Mouse (Mus musculus): Measurements from ENCODE around the gene Cdh4. TPM values are rescaled to one million over a fixed set of nuclear protein-coding genes. Genes with fewer than 3 reads are reported as not detected.

Cdh4 gene
- polyA plus RNA-seq, 1 experiment from 2014 or later, result 22.6 TPM

DNA sequence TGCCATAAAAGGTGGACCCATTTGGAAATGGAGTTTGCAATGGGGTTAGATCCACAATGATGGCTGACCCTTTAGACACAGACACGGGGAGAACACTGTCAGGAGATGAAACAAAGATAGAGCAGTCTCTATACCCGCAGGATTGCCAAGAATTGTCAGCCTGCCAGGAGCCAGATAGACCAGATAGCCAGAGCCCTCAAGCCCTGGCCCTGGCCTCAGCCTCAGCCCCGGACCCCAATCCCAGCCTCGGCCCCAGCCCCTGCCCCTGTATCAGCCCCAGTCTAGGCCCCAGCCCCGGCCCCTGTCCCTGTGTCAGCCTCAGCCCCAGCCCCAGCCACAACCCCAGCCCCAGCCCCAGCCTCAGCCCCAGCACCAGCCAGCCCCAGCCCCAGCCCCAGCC, 345.6 kb downstream of the Cdh4 start:
- Histone ChIP-seq H3K4me2 (replicated peaks) (no peak overlapping the region; the same call in 1 of the 2 replicates), H3K4me1 (peaks cover 19% of the 10 kb centered on the region), H3K27me3 (replicated peaks) (no peaks in the 10 kb centered on the region), H3K4me3 (no peak overlapping the region), H3K9me3 (no peaks in the 10 kb centered on the region), H3K36me3 (no peaks in the 10 kb centered on the region), H3K9ac (no peak overlapping the region), H3K27ac (no peak overlapping the region)
- 71% methylated on average over 5 of the region's 5 CpGs for WGBS
- peak; percentile 17; the same call in 1 of the 2 replicates for ATAC-seq (ENCODE audit: low FRiP score, low read depth)

DNA sequence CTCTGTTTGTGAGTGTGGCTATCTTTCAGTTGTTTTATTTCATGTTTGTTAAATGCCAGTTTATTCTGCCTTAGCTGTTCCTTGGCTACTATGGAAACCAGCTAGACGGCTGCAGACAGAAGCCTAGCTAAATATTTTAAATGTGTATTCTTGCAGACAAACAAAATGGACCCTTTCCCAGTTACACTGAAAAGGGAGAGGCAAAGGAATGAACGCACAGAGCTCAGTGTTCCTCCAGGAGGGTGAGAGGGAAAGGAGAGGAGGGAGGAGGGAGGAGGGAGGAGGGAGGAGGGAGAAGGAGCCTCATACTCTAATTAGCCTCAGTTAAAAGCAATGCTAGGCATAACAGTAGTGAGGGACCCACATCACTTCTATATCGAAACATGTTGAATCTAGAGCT, 348.5 kb downstream of the Cdh4 start:
- H3K9ac ChIP-seq, result no peak overlapping the region
- no peak overlapping the region for H3K4me3 ChIP-seq
- no peak overlapping the region for H3K27ac ChIP-seq
- WGBS, result 63% methylated on average over 3 of the region's 3 CpGs
- peaks cover 22% of the 10 kb centered on the region for H3K4me1 ChIP-seq
- no peak for ATAC-seq (ENCODE audit: low FRiP score, low read depth)
- H3K27me3 ChIP-seq (replicated peaks), result no peaks in the 10 kb centered on the region
- H3K36me3 ChIP-seq, result no peaks in the 10 kb centered on the region
- H3K9me3 ChIP-seq, result no peaks in the 10 kb centered on the region
- H3K4me2 ChIP-seq (replicated peaks), result no peak overlapping the region

DNA sequence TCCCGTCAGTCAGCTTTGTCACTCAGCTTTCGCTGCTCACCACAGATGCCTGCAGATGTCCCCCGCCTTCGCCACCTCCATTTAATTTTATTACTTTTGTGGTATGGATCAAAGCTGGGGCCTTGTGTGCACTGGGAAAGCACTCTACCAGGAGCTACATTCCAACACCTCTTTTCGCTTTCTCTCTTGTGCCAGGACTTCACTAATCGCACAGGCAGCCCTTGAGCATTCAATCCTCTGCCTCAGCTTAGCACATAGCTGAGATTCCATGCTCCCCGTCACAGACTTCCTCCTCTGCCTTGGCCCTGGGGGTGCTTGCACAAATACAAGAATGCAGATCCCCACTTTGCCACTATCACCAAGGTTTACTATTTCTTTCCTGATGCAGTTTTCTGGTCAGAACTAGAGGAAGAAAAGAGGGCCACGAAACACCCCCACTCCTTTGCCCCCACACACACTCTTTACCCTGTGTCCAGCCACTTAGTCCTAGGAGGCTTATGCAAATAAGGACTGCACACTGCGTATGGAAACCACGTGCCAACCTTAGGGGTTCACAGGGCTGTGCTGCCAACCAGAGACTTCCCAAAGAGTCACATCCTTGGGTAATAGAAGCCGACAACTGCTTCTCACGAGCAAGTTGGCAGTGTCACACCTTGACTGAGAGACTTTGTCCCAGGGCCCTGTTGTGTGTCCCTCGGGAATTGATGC, 350.3 kb downstream of the Cdh4 start:
- H3K4me1 ChIP-seq, result peaks cover 12% of the 10 kb centered on the region
- no peaks in the 10 kb centered on the region for H3K36me3 ChIP-seq
- no peak overlapping the region for H3K4me2 ChIP-seq (replicated peaks)
- H3K9ac ChIP-seq, result no peak overlapping the region
- no peak overlapping the region for H3K4me3 ChIP-seq
- no peak for ATAC-seq (ENCODE audit: low FRiP score, low read depth)
- 52% methylated on average over 13 of the region's 13 CpGs for WGBS
- H3K27me3 ChIP-seq (replicated peaks), result no peaks in the 10 kb centered on the region
- H3K9me3 ChIP-seq, result no peaks in the 10 kb centered on the region
- no peak overlapping the region for H3K27ac ChIP-seq

DNA sequence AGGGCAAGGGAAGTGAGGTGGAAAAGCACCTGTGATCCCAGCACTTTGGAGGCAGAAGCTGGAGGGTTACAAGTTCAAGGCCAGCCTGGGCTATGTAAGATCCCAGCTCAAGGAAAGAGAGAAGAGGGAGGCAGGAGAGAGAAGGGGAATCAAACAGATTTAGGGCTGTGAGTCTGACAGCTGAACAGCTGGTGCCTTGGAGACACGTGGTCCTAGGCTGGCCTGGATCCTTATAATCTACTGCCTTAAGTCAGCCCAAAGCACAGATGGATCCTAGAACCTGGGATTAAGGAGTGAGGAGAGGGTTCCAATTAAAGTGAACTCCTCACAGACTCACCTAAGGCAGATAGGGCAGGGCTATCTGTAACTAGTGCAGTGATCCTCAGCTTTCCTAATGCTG, 352.1 kb downstream of the Cdh4 start:
- no peaks in the 10 kb centered on the region for H3K9me3 ChIP-seq
- H3K4me2 ChIP-seq (replicated peaks), result no peak overlapping the region
- ATAC-seq (ENCODE audit: low FRiP score, low read depth), result no peak
- WGBS, result 63% methylated on average over 1 of the region's 1 CpGs
- no peaks in the 10 kb centered on the region for H3K27me3 ChIP-seq (replicated peaks)
- H3K4me3 ChIP-seq, result no peak overlapping the region
- H3K27ac ChIP-seq, result no peak overlapping the region
- H3K36me3 ChIP-seq, result no peaks in the 10 kb centered on the region
- H3K4me1 ChIP-seq, result peaks cover 4% of the 10 kb centered on the region; the same call in 1 of the 2 replicates
- H3K9ac ChIP-seq, result no peak overlapping the region

DNA sequence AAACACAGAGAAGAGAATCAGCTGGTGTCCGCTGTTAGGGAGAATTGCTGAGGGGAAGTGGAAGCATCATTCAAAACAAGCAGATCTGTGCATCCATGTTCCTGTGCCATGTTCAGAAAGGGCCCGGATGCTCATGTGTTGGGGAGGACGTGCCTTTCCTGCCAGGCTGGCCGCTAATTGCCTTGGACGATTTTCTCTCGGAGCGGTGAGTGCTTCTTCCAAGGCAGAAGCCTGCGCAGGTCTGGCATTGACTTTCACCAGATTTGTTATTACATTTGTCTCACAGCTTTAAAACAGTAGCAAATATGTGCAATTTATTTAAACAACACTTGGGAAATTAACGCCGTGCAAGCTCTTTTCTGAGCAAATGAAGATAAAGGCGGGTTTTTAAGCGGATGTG, 353.2 kb downstream of the Cdh4 start:
- Histone ChIP-seq H3K4me2 (replicated peaks) (no peak overlapping the region), H3K4me1 (peaks cover 4% of the 10 kb centered on the region; the same call in 1 of the 2 replicates), H3K9me3 (no peaks in the 10 kb centered on the region), H3K36me3 (no peaks in the 10 kb centered on the region), H3K9ac (no peak overlapping the region), H3K4me3 (no peak overlapping the region), H3K27ac (no peak overlapping the region), H3K27me3 (replicated peaks) (no peaks in the 10 kb centered on the region)
- no peak for ATAC-seq (ENCODE audit: low FRiP score, low read depth)
- 82% methylated on average over 12 of the region's 12 CpGs for WGBS

DNA sequence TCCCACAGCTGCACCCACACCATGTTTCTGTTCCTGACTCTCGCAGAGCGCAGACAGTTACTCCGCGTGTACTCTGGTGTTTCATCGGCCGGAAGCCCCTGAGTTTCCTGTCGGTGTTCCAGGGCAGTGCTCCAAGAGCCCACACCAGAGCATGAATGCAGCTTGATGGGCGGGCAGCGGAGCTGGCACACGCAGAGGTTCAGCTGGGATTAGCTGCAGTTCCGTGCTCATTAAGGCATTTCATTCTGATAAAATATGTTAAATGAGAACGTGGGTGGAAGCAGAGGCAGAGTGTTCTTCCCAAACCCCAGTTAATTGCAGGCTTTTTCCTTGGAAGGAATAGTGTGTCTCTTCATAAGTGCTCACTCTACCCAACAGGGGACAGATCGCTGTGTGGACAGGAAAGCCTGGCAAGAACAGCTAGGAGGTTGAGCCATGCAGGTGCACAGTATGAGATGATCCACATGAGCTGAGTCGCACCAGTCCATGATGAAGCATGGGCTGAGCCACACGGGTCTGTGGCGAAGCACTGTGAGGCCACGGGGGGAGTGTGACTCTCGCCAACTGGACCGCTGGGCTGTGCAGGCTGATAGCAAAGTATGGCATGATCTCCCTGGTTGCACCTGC, 357.8 kb downstream of the Cdh4 start:
- Histone ChIP-seq H3K36me3 (no peaks in the 10 kb centered on the region), H3K4me2 (replicated peaks) (no peak overlapping the region), H3K27ac (no peak overlapping the region), H3K4me3 (no peak overlapping the region), H3K9me3 (no peaks in the 10 kb centered on the region), H3K4me1 (0 out of 2 replicates have a peak, but pooled peaks cover 4% of the 10 kb centered on the region), H3K27me3 (replicated peaks) (no peaks in the 10 kb centered on the region), H3K9ac (no peak overlapping the region)
- WGBS, result 89% methylated on average over 19 of the region's 19 CpGs
- no peak for ATAC-seq (ENCODE audit: low FRiP score, low read depth)

DNA sequence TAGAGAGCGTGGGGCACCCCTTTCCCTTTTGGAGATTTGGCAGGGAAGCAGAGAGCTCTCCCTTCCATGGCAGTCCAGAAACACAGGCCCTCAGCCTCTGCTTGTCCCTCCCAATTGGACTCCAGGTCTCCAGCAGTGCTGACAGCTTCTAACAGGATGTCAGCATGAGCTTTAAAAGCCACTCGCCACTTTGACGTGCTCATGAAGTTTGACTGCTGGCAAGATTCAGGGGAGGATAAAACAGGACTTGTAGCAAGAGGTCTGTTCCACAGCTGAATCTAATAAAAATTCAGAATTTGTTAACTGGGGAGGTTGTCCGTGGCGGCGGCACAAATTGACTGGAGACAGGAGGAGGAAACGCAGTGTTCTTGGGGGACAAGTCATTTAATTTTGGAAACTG, 358.8 kb downstream of the Cdh4 start:
- Histone ChIP-seq H3K4me2 (replicated peaks) (no peak overlapping the region), H3K4me1 (0 out of 2 replicates have a peak, but pooled peaks cover 4% of the 10 kb centered on the region), H3K36me3 (no peaks in the 10 kb centered on the region), H3K27me3 (replicated peaks) (no peaks in the 10 kb centered on the region), H3K9ac (no peak overlapping the region), H3K4me3 (no peak overlapping the region), H3K9me3 (no peaks in the 10 kb centered on the region), H3K27ac (no peak overlapping the region)
- no peak for ATAC-seq (ENCODE audit: low FRiP score, low read depth)
- 80% methylated on average over 7 of the region's 7 CpGs for WGBS

DNA sequence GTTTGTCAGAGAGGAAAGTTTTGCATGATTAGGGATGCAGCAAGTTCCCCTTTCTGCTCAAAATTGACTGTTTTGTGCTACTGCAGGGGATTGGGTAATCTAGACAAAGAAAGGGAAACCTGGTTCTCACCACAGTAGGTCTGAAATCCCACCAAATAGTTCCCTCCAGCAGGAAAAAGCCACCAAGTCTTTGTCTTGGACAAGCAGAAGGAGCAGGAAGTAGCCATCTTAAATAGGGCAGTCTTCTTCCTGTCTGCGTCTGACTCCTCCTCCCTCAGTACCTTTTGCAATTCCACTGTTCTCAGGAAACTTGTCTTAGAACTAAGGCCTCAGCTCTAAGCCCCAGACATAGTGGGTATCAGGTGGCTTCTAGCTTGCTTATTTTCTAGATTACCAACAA, 360.2 kb downstream of the Cdh4 start:
- no peaks in the 10 kb centered on the region for H3K9me3 ChIP-seq
- no peak overlapping the region for H3K27ac ChIP-seq
- H3K4me2 ChIP-seq (replicated peaks), result no peak overlapping the region
- no peaks in the 10 kb centered on the region for H3K36me3 ChIP-seq
- ATAC-seq (ENCODE audit: low FRiP score, low read depth), result no peak
- no peak overlapping the region for H3K9ac ChIP-seq
- H3K4me1 ChIP-seq, result 0 out of 2 replicates have a peak, but pooled peaks cover 4% of the 10 kb centered on the region
- WGBS, result 95% methylated on average over 1 of the region's 1 CpGs
- no peaks in the 10 kb centered on the region for H3K27me3 ChIP-seq (replicated peaks)
- H3K4me3 ChIP-seq, result no peak overlapping the region

DNA sequence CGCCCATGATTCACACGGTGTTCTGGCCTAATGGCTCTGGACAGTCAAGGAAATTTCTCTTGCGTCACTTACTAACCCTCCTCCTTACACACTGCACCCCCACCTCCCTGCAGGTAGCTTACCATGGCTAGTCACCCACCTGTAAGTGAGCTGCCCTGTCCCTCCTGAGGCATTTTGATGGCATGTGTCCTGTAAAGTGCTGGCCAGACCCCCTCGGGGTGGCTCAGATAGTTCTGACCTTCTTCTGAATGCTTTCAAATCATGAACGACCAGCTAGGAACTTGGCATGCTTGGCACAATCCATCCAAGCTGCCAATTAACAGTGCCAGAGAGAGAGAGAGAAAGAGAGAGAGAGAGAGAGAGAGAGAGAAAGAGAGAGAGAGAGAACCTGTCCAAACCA, 368.9 kb downstream of the Cdh4 start:
- Histone ChIP-seq H3K4me3 (no peak overlapping the region), H3K27me3 (replicated peaks) (0 out of 2 replicates have a peak, but pooled peaks cover 3% of the 10 kb centered on the region), H3K9me3 (no peaks in the 10 kb centered on the region), H3K27ac (no peak overlapping the region), H3K4me1 (0 out of 2 replicates have a peak, but pooled peaks cover 5% of the 10 kb centered on the region), H3K9ac (no peak overlapping the region), H3K36me3 (no peaks in the 10 kb centered on the region), H3K4me2 (replicated peaks) (no peak overlapping the region)
- 92% methylated on average over 5 of the region's 5 CpGs for WGBS
- ATAC-seq (ENCODE audit: low FRiP score, low read depth), result no peak

DNA sequence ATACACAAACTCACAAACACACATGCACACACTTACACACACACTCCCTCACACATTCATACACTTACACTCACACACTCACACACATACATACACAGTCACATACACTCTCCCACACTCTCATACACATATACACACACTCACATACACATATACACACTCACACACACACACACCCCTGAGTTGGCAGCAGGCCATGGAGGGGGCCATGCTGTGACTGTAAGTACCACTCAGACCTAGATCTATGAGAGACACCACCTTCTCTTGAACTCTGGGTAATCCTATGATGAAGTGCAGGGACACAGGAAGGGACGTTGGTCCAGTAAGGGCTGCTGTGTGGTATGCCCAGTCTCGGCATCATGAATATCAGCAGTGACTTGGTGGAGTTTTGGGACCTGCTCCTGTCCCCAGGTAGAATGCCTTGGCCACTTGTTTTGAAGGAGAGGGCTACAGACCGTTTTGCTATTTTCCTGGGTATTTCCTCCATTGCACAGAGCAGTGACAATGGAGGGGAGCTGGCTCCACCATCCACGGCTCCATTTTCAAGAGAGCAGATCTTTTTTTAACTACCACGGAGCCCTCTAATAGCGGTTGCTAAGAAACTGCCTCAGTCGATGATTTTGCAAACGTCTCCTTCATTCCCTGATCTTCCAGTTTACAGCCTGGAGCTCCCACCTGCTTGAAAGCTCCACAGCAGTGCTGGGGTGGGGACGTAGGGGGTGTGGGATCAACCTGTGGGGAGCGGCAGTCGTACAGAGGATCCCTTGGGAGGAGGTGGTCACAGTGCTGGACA, 371.0 kb downstream of the Cdh4 start:
- Histone ChIP-seq H3K27me3 (replicated peaks) (0 out of 2 replicates have a peak, but pooled peaks cover 3% of the 10 kb centered on the region), H3K4me2 (replicated peaks) (no peak overlapping the region), H3K4me3 (no peak overlapping the region), H3K27ac (no peak overlapping the region), H3K36me3 (no peaks in the 10 kb centered on the region), H3K9me3 (no peaks in the 10 kb centered on the region), H3K9ac (no peak overlapping the region), H3K4me1 (0 out of 2 replicates have a peak, but pooled peaks cover 5% of the 10 kb centered on the region)
- 71% methylated on average over 11 of the region's 11 CpGs for WGBS
- ATAC-seq (ENCODE audit: low FRiP score, low read depth), result no peak

DNA sequence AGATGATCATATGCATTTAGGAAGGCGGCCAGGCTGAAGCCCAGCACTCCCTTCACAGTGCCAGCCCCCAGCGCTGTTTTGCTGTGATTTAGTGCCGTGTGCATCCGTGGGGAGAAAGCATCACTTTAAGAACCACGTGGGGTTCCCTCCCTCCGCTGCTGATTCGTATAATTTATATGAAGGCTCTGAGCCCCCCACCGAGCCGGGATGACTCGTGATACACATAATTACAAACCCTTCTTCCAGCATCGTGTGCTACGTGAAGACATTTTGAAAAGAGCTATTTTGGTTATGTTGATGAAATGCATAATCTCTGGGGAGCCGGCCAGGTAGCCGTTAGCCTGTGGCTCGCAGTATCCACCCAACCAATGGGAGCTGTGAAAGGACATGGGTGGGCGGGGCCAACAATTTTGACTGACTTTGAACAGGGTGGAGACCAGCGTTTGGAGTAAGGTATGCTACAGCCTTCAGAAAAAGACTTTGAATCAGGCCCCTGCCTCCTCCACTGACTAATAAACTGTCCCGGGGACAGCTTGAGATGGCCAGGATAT, 382.6 kb downstream of the Cdh4 start:
- peak overlapping the region; percentile 26 for H3K4me2 ChIP-seq (replicated peaks)
- ATAC-seq (ENCODE audit: low FRiP score, low read depth), result peak; percentile 72
- peaks cover 31% of the 10 kb centered on the region for H3K4me1 ChIP-seq

DNA sequence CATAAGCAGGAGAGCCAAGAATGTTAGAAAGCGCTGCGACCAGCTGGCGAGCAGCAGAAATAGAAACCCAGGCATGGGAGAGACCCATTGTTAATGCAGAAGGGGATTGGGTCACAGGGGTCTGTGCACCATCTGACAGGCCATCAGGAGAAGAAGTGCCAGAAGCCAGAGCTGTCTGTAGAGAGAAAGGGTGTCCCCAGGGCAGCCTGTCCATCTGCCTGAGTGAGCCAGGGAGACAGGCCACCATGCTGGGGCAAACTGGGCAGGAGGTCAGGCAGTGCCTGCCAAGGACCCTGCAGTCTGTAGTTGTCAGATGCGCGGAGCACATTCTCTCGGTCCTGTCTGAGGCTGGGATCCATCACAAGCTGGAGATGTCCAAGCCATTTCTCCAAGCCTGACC, 386.7 kb downstream of the Cdh4 start:
- ATAC-seq (ENCODE audit: low FRiP score, low read depth), result no peak
- WGBS, result 82% methylated on average over 6 of the region's 6 CpGs
- H3K4me3 ChIP-seq, result no peak overlapping the region

More for the DNA sequence above, 382.6 kb downstream of the Cdh4 start:
- 24% methylated on average over 18 of the region's 18 CpGs for WGBS
- Histone ChIP-seq H3K4me3 (no peak overlapping the region), H3K9me3 (no peaks in the 10 kb centered on the region), H3K36me3 (no peaks in the 10 kb centered on the region), H3K27ac (no peak overlapping the region), H3K27me3 (replicated peaks) (0 out of 2 replicates have a peak, but pooled peaks cover 2% of the 10 kb centered on the region), H3K9ac (0 out of 2 replicates have a peak overlapping the region, but pooled peaks have one; percentile 13)

More for the DNA sequence above, 386.7 kb downstream of the Cdh4 start:
- Histone ChIP-seq H3K27me3 (replicated peaks) (no peaks in the 10 kb centered on the region), H3K4me1 (peaks cover 13% of the 10 kb centered on the region), H3K9ac (no peak overlapping the region), H3K36me3 (no peaks in the 10 kb centered on the region), H3K9me3 (no peaks in the 10 kb centered on the region), H3K4me2 (replicated peaks) (no peak overlapping the region), H3K27ac (no peak overlapping the region)
